Mouse (Mus musculus): ENCODE measurements at regions not wholly inside any gene's neighbourhood (a gene's known extent, or its start where the extent isn't known, plus 50 kb on each side); places are given as distances from the start of the nearest gene placed in this dataset.

- TF ChIP-seq CTCF (IDR thresholded peaks at IDR 0.05; ENCODE audit: borderline replicate concordance, extremely low read depth, insufficient read depth, insufficient read length) = no peak
- TF ChIP-seq POLR2A (IDR thresholded peaks at IDR 0.05; ENCODE audit: borderline replicate concordance, extremely low read depth, insufficient read depth, insufficient read length, poor library complexity, severe bottlenecking) = no peak
- DNase-seq (ENCODE audit: low read depth) = peak; percentile 50
These were observed 84.0 kb upstream of the Arrdc3 start for GRCm38 (mm10) chr13:80798863-80799817.

- TF ChIP-seq CTCF (IDR thresholded peaks at IDR 0.05; ENCODE audit: borderline replicate concordance, extremely low read depth, insufficient read depth, insufficient read length) (peak; percentile 72; the same call in 1 of the 2 replicates), POLR2A (IDR thresholded peaks at IDR 0.05; ENCODE audit: borderline replicate concordance, extremely low read depth, insufficient read depth, insufficient read length, poor library complexity, severe bottlenecking) (no peak)
- DNase-seq (ENCODE audit: low read depth) = peak; percentile 78
These were observed 77.0 kb upstream of the Arrdc3 start for GRCm38 (mm10) chr13:80806172-80806571.

GRCm38 (mm10) chr13:80827037-80827471 is 56.1 kb upstream of the Arrdc3 start:
- DNase-seq (ENCODE audit: low read depth) = peak; percentile 79
- TF ChIP-seq POLR2A (IDR thresholded peaks at IDR 0.05; ENCODE audit: borderline replicate concordance, extremely low read depth, insufficient read depth, insufficient read length, poor library complexity, severe bottlenecking) (no peak), CTCF (IDR thresholded peaks at IDR 0.05; ENCODE audit: borderline replicate concordance, extremely low read depth, insufficient read depth, insufficient read length) (no peak)
